Mouse (Mus musculus): Measurements from ENCODE around the gene Pitpnc1. TPM values are rescaled to one million over a fixed set of nuclear protein-coding genes. Genes with fewer than 3 reads are reported as not detected.

Pitpnc1 gene
- total RNA-seq, 2 experiments from 2014 or later: 14.7 to 35.2 TPM

DNA sequence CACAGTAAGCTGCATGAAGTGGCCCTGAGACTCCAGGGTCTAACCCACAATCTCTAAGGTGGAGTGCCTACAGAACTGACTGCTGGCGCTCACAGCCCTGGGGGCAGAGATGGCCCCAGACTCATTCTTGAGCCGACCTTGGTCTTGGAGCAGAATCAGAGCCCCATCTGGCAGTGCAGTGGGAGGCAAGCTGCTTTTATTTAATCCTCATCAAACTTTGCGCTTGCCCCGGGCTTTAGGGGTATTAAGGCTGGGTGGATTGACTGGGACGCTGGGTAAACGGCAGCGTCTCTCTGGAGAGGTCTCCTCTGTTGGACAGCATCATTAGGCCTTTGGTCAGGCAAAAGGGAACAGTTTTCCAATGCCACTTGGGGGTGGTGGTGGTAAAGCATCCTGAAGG, 211.1 kb downstream of the Pitpnc1 start:
- no peak for ATAC-seq (replicated peaks; ENCODE audit: low FRiP score, poor library complexity, severe bottlenecking)

DNA sequence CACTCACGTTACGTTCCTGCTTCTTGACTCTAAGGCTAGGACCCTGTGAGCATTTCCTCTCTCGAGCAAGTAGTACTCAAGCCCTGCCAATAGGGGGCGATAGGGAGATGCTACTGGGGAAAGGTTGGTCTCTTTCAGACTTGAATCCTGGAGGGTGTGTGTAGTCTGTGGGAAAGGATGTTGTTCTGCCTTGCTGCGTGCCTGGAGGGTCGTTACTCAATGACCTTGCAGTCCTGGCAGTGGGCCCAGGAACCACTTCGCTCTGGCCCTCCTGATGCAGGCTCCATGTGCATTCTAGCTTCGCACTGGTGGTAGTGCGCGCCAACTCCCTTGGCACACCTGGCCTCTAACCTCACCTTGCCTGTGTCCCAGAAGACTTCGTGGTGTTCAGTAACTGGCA, 215.3 kb downstream of the Pitpnc1 start:
- ATAC-seq (replicated peaks; ENCODE audit: low FRiP score, poor library complexity, severe bottlenecking): peak; percentile 47; the same call in 1 of the 2 replicates

DNA sequence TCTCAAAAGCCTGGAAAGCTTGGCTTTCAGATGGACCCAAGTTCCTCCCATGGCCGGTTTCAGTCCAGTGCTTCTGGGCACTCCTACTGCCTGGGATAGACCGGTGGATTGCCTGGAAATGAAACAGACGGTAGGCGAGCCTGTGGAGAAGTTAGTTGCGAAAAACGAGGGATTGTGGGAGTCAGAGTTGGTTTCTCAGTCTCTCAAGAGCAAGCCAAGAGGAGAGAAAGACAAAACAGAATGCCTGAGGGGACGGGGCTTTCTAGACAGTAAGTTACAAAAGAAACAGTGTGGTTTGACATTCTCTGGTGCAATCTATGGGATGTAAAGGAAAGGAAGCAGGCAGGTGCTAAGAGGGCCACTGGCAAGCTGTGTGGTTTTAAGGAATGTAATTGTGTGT, 216.3 kb downstream of the Pitpnc1 start:
- ATAC-seq (replicated peaks; ENCODE audit: low FRiP score, poor library complexity, severe bottlenecking): no peak

DNA sequence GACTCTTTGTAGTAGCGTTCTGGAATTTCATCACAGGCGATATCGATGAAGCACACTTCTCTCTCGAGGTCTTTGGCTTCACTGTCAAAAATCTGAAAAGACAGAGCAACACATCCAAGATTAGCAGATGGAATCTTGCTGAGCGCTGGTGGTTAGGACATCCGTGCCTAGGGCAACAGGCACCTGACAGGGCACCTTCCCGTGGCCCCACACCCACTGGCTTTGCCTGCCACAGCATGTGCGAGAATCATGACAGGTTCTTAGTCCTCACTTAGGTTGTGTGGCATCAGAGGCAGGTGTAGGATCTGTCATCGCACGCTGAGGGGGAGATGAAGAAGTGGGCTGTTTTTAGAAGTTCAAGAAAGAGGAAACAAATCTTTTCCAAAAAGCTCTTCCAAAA, 218.5 kb downstream of the Pitpnc1 start:
- ATAC-seq (replicated peaks; ENCODE audit: low FRiP score, poor library complexity, severe bottlenecking): no peak

DNA sequence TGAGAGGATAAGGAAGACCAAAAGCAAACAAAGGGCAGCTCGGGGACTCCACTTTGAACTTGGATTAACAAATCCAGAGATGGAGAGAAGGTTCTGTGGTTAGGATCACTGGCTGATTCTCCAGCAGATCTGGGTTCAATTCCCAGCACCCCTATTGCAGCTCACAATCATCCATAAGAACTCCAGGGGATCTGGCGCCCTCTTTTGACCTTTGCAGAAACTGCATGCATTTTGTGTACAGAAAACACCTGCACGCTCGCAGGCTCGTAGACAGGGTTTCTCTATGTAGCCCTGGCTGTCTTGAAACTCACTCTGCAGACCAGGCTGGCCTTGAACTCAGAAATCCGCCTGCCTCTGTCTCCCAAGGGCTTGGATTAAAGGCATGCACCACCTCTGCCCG, 219.0 kb downstream of the Pitpnc1 start:
- no peak for ATAC-seq (replicated peaks; ENCODE audit: low FRiP score, poor library complexity, severe bottlenecking)

DNA sequence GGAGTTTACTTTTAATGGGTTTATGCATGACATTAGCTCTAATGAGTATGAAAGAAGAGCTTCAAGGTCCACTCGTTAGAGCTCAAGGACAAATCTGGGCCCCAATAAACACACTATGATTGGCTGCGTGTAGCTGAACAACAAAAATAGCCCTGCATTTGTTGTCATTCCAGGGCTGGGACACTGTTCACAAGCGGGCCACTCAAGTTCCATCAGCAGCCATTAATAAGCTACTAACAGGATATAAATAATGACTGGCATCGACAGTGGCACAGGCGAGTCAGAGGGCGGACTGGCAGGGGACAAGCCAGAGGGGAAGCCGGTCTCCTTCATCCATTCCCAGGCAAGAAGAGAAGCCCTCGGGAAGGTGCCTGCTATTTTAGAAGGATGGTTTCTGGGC, 219.6 kb downstream of the Pitpnc1 start:
- ATAC-seq (replicated peaks; ENCODE audit: low FRiP score, poor library complexity, severe bottlenecking): no peak

DNA sequence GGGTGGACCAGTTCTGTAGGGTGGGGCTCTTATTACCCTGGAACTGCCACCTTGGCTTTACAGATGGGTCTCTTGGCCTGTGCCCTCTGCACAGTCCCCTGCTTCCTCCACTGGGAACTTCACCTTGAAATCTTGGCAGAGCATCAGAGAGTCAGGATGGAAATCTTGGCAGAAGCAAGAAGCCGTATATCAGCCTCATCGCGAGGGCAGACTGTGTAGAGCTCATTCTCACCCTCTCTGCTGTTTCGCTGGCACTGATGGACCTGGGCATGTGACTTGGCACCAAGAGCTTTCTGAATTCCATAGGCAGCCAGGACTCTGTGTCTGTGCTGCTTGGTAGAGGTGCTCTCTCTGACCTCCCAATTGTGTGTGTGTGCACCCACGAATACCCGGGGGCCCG, 221.7 kb downstream of the Pitpnc1 start:
- no peak for ATAC-seq (replicated peaks; ENCODE audit: low FRiP score, poor library complexity, severe bottlenecking)

DNA sequence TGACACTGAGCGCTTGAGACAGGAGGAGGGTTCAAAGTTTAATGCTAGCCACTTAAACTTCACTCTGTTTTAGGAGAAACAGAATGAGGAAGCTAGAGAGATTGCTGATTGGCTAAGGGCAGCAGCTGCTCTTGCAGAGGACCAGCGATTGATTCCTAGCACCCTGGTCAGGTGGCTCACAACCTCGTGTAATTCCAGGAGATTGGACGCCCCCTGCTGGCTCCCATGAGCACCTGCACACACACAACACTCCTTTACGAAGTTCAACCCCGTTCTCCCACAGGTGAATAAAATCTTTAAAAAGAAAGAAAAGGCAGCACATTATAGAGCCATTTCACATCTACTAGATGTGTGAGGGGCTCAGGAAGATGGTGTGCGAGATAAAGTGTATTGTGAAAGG, 224.8 kb downstream of the Pitpnc1 start:
- no peak for ATAC-seq (replicated peaks; ENCODE audit: low FRiP score, poor library complexity, severe bottlenecking)

DNA sequence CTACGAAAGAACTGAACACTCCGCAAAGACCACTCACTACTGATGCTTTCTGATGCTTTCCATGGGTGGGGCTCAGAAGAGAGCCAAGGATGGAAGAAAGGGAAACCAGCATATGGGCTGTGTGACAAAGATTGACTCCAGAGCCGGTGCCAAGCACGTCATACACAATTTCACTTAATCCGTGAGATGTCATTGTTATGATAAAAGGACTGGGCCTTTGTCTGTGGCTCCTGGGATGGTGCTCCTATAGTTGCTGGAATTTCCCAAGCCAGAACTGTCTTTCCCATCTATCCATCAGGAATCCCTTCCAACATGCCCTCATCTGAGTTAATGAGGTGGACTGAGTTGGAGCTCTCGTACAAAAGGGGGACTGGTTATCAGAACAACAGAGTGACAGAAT, 227.4 kb downstream of the Pitpnc1 start:
- no peak for ATAC-seq (replicated peaks; ENCODE audit: low FRiP score, poor library complexity, severe bottlenecking)

DNA sequence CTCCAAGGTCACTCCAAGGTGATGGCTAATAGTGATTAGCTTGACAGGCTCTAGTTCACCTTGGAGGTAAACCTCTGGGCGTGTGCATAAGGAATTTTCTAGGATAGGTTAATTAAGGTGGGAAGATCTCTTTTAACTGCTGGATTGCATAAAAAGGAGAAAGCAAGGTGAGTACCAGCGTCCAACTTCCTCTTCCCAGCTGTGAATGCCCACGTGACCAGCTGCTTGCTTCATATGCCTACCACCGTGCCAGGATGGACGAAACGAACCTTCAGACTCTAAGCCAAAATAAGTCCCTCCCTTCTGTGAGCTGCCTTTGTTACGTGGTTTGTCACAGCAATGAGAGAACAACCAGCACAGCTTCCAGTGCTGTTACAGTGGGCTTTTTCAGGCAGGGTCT, 228.8 kb downstream of the Pitpnc1 start:
- no peak for ATAC-seq (replicated peaks; ENCODE audit: low FRiP score, poor library complexity, severe bottlenecking)

DNA sequence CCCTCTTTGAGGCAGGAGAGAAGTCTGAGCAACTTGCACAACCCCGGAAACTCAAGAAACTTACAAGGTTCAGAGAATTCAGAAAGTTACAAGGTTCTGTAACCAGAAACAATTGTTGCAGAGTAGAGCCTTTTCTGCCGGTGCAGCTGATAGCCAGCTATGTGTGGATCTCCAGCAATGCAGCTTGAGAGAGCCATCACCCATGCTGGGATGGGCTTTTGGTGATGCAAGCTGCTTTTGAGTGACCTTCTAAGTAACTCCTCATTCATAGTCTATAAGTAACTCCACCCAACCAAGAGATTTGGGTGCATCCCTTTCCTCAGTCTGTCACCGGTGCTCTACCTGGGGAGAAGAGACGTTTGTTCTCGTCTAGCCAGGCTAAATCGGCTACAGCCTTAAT, 232.0 kb downstream of the Pitpnc1 start:
- ATAC-seq (replicated peaks; ENCODE audit: low FRiP score, poor library complexity, severe bottlenecking): no peak

DNA sequence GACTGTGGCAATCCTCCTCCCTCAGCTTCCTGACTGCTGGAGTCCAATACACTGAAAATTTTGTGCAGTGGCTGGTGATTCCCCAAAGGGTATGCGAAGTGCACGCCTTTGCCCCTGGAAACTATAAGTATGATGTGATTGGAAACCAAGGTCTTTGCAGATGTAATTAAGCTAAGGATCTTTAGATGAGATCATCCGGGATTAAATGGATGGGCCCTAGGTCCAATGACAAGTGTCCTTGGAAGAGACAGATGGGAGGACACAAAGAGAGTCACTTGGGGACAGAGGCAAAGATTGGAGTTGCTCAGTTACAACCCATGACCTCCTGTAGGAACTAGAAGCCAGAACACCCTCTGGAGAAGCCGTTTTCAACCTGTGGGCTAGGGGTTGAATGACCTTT, 233.0 kb downstream of the Pitpnc1 start:
- no peak for ATAC-seq (replicated peaks; ENCODE audit: low FRiP score, poor library complexity, severe bottlenecking)

DNA sequence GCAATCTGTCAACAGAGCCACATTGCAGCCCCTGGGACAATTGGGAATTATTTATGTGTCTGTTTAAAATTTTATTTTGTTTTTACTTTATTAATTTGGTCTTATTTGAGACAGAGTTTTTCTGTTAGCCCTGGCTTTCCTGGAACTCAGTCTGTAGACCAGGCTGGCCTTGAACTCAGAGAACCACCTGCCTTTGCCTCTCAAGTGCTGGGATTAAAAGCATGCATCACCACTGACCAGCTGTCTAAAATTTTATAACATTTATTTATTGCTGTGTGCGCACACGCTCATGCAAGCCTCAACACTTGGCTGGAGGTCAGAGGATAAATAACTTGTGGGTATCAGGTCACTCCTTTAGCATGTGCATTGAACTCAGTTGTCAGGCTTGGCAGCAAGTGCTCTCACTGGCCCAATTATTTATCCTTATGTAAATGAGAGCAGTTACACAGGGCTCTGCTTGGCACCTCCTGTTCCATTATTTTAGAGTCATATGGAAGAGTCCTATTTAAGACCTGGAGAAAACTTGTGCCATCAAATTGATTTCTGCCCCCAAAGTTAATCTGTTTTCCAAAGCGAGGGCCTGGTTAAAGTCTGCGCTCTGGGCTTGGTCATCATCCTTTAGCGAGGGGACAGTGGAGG, 237.1 kb downstream of the Pitpnc1 start:
- ATAC-seq (replicated peaks; ENCODE audit: low FRiP score, poor library complexity, severe bottlenecking): no peak

DNA sequence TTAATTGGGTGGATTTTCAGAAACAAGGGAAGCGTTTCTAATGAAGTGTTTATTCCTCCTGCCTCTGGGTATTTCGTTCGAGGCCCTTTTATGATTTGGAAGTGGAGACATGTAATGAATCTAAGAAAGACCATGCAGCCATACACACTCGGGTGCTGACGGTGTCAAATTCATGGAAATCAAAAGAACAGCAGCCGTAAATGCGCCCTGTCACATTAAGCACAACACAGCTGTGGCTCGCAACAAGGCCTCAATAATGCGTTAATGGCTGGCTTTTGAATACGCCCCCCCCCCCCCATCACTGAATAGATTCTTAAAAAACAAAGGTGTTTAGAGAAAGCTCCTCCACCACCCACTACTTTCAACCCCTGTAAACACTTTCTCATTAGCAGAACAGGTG, 240.4 kb downstream of the Pitpnc1 start:
- no peak for ATAC-seq (replicated peaks; ENCODE audit: low FRiP score, poor library complexity, severe bottlenecking)

DNA sequence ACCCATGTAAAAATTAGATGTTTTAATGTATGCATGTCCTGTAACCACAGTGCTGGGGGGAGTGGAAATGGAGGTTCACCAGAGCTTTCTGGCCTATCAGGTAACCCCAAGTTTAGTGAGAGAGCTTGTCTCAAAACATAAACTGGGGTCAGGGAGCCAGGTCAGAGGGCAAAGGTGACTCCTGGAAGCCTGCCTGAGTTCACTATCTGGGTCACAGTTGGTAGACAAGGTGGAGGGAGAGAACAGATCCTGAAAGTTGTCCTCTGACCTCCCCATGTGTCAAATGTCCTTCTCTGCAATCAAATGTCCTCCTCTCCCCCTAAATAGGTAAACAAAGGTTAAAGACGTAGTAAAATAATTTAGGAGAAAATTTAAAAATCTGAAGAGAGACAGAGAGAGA, 244.1 kb downstream of the Pitpnc1 start:
- ATAC-seq (replicated peaks; ENCODE audit: low FRiP score, poor library complexity, severe bottlenecking): no peak

DNA sequence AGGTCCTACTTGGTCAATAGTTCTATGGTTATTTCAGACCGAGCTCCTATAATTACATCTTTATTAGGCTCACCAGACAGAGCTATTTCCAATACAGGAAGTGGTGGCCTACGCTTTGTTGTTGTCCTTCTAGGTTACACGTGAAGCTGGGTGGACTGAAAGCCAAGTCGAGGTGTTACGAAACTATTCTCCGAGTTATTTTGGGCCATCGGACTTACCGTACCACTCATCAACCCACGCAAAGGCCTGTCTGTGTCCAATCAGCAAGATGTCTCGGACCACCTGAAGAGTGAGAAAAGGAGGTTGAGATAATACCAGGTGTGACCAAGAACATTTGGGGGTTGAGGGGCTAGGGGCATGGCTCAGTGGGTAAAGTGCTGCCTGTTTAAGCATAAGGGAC, 244.5 kb downstream of the Pitpnc1 start:
- no peak for ATAC-seq (replicated peaks; ENCODE audit: low FRiP score, poor library complexity, severe bottlenecking)

DNA sequence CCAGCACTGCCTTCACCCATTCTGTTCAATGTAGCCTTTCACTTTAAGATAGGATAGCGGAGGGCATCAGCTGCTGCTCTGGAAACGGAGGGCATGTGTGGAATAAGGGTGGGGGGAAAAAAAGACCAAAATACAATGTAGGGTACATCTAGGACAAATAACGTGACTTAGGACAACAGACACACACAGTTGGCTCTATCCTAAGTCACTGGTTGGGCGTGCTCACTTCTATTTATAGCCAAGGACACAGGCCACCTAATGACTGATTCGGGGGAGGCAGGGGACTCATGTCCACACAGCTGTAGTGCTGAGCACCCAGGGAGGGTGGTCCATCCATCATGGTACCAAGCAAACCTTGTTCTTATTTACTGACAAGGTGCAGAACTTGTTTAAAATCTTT, 245.2 kb downstream of the Pitpnc1 start:
- no peak for ATAC-seq (replicated peaks; ENCODE audit: low FRiP score, poor library complexity, severe bottlenecking)

DNA sequence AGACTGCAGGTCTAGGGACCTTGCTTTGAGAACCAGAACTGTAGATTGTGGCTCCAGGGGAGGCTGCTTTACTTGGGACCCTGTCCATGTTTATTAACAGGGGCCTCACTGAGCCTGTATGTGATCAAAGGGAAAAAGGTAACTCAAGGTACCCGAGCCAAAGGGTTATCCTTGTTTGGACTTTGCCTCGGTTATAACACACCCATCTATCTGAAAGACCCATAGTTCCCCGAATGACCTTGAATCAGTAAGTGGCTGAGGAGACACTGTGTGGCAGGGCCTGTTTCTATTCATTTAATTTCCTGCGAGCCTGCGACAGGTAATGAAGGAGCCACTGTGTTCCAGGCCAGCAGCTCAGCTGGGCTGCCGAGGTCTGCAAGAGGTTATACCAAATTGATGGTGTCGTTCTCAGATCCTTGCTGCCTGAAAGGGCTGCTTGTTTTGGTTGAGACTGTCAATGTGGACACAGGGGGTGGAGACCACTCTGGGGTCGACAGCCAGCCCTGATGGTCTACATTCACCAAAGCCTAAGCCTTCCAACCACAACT, 246.8 kb downstream of the Pitpnc1 start:
- no peak for ATAC-seq (replicated peaks; ENCODE audit: low FRiP score, poor library complexity, severe bottlenecking)

DNA sequence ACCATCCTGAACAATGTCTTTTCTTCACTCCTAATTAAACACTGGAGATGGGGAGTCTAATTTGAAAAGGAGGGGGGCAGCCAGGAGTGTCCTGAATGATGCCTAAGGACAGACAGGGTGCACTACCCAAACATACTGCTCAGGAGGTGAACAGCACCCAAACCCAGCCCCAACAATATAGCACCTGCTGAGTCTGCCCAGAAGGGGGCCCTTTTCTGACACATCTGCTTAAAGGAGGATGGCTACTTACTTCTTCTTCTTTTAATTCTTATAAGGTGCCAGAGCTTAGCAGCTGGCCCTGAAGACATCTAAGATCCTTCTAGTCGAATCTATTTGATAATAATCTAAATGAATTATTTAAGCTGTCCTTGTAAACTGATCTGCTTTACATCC, 247.3 kb downstream of the Pitpnc1 start:
- no peak for ATAC-seq (replicated peaks; ENCODE audit: low FRiP score, poor library complexity, severe bottlenecking)

DNA sequence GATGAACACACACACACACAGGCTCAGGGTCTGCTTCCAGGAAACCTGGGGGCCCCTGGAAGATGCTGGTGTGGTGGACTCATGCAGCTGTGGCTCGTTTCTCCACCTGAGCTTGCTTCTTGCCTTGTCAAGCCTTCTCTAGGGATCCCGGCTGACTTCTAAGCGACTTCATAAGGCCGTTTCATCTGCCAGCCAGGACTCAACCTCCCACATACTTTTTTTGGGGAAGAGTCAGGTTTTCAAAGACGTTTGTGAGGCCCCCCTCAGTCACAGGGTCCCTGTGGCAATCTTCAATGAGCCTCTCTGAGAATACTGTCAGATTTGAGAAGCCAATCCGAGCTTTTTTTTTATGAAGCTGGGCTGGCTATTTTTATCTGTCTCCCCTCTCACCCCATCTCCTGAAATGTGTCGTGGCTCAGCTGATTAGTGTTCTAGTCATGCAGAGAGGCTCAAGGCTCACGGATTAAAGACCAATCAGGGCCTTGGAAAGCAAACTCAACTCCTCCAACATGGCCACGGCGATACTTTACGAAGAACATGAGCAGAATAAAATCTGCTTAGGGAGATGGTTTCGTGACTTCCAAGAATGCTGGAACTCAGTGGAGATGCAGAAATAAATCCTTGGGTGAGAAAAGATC, 247.8 kb downstream of the Pitpnc1 start:
- no peak for ATAC-seq (replicated peaks; ENCODE audit: low FRiP score, poor library complexity, severe bottlenecking)

DNA sequence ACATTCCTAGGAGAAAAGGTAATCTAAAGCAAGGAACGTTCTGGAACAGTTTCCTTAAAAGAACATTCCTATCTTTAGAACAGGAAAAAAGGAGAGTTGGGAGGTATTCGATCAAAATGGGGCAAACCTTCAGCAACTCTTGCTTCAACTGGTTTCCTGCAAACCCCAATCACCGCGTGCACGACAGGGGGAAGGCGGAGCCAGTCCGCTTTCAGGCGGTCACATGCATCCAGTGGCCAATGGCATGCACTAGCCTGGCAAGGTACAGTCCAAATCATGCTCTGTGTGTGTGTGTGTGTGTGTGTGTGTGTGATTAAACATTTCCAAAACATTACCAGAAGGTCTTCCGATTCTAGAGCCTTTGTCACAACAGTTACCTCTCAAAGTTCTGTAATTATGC, 255.4 kb downstream of the Pitpnc1 start:
- no peak for ATAC-seq (replicated peaks; ENCODE audit: low FRiP score, poor library complexity, severe bottlenecking)

DNA sequence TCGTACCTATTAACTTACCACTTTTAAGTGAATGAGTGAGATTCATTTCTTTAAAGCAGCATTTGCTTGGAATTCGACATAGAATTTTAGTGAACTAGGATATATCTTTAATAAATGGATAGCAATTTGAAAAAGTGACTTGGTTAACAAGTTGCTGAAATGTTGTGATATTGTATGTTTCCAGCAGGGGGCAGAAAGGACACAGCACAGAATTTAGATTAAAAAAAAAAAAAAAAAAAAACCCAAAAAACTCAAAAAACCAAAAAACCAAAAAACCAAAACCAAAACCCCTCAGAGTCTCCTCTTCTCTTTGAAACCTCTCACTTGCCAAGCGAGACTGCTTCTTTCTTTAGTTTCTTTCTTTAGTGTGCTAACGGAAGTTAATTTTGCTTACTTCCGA, 256.8 kb downstream of the Pitpnc1 start:
- ATAC-seq (replicated peaks; ENCODE audit: low FRiP score, poor library complexity, severe bottlenecking): no peak

Measured in erythroid progenitor cell, adult 5-6 weeks (primary cell).